Mouse (Mus musculus) CH12.LX (cell line): Measurements from ENCODE around the gene Wdfy3. TPM values are rescaled to one million over a fixed set of nuclear protein-coding genes. Genes with fewer than 3 reads are reported as not detected.

Experiments used
- DNase-seq: peaks from one replicate; pipeline ENCODE4 v3.0.0-alpha.2; 2013; ENCODE audit errors: extremely low read depth
- H3K27ac ChIP-seq: 2 replicates; pipeline ENCODE4 v1.5.1; 2012; ENCODE audit warnings: low read depth, mild to moderate bottlenecking, control low read depth, moderate library complexity; ENCODE audit not compliant: insufficient read depth
- H3K27me3 ChIP-seq: replicated peaks from 2 replicates; pipeline ENCODE3; 2012; ENCODE audit warnings: inconsistent platforms
- H3K36me3 ChIP-seq, 2 experiments: replicated peaks in 1 of 2; 2 replicates each; pipeline versions ENCODE3 to v1.6.1; 2012; ENCODE audit warnings: inconsistent platforms in 1 of 2, low read length in 1 of 2, mild to moderate bottlenecking in 1 of 2, mixed read lengths in 1 of 2, moderate library complexity in 1 of 2; ENCODE audit not compliant: control insufficient read depth in 1 of 2, insufficient read depth in 1 of 2
- H3K4me1 ChIP-seq, 2 experiments: 2 replicates each; pipeline ENCODE4 v1.6.1; 2012; ENCODE audit warnings: inconsistent platforms in 1 of 2, moderate library complexity in 1 of 2; ENCODE audit not compliant: insufficient read depth in 2 of 2, control insufficient read depth in 1 of 2
- H3K4me2 ChIP-seq: 2 replicates; pipeline ENCODE4 v1.6.1; 2012; ENCODE audit warnings: low read depth, mild to moderate bottlenecking, control low read depth; ENCODE audit not compliant: poor library complexity, insufficient read depth, severe bottlenecking
- H3K4me3 ChIP-seq, 3 experiments: fragments of 150-350 bp in 1 of 3; sonication (generic) in 1 of 3; replicated peaks in 1 of 3; 2 replicates each; pipeline versions ENCODE3 to v1.5.1; 2011 to 2012; ENCODE audit warnings: low read depth in 2 of 3, low read length in 2 of 3, mild to moderate bottlenecking in 2 of 3, moderate library complexity in 2 of 3, control low read depth in 1 of 3, improper control_type of control experiment in 1 of 3, inconsistent platforms in 1 of 3, mixed read lengths in 1 of 3; ENCODE audit not compliant: poor library complexity in 1 of 3
- H3K79me2 ChIP-seq: replicated peaks from 2 replicates; pipeline ENCODE4 v1.6.1; 2012; ENCODE audit warnings: mild to moderate bottlenecking, moderate library complexity; ENCODE audit not compliant: control insufficient read depth, poor library complexity, insufficient read depth, severe bottlenecking; ENCODE audit errors: extremely low read depth
- H3K9ac ChIP-seq: 2 replicates; pipeline ENCODE4 v1.6.1; 2012; ENCODE audit warnings: low read depth, mild to moderate bottlenecking, control low read depth, moderate library complexity; ENCODE audit not compliant: insufficient read depth
- H3K9me3 ChIP-seq: replicated peaks from 2 replicates; pipeline ENCODE3; 2012; ENCODE audit warnings: low read length, inconsistent platforms, mixed read lengths
- BHLHE40 ChIP-seq: IDR thresholded peaks from 2 replicates; pipeline ENCODE4 v1.6.1; 2011; ENCODE audit warnings: mild to moderate bottlenecking, low read depth, low read length, improper control_type of control experiment
- CHD1 ChIP-seq: IDR thresholded peaks from 2 replicates; pipeline ENCODE4 v1.6.1; 2012; ENCODE audit warnings: low read depth, low read length, improper control_type of control experiment, inconsistent platforms
- E2F4 ChIP-seq: IDR thresholded peaks from 2 replicates; pipeline ENCODE4 v1.6.1; 2011; ENCODE audit warnings: low read depth, low read length, improper control_type of control experiment; ENCODE audit not compliant: insufficient replicate concordance
- KAT2A ChIP-seq: IDR thresholded peaks from 2 replicates; pipeline ENCODE4 v1.6.1; 2012; ENCODE audit warnings: low read length, improper control_type of control experiment, inconsistent platforms; ENCODE audit not compliant: insufficient replicate concordance
- MYC ChIP-seq: IDR thresholded peaks from 2 replicates; pipeline ENCODE4 v1.6.1; 2011; ENCODE audit warnings: low read depth, mild to moderate bottlenecking, improper control_type of control experiment, low read length
- NELFE ChIP-seq: IDR thresholded peaks from 2 replicates; pipeline ENCODE4 v1.6.1; 2011; ENCODE audit warnings: low read depth, low read length, improper control_type of control experiment
- POLR2A ChIP-seq: IDR thresholded peaks from 2 replicates; pipeline ENCODE4 v1.6.1; 2011; ENCODE audit warnings: low read depth, mild to moderate bottlenecking, improper control_type of control experiment, low read length
- SIN3A ChIP-seq: IDR thresholded peaks from 2 replicates; pipeline ENCODE4 v1.6.1; 2012; ENCODE audit warnings: low read length, improper control_type of control experiment, inconsistent platforms
- dilution Hi-C: fragments of 300-500 bp; cut with MboI; formaldehyde crosslinking; loops from 2 replicates; pipeline ENCODE4 v1.14.3; 2020; ENCODE audit warnings: low sequenced_read_pairs; ENCODE audit not compliant: extremely low pct_unique_long_range_greater_than_20kb, extremely low pct_ligation_motif_present
- in situ Hi-C: fragments of 300-500 bp; cut with MboI; formaldehyde crosslinking; loops from 3 replicates; pipeline ENCODE4 v1.14.3; 2019; ENCODE audit warnings: low sequenced_read_pairs, low pct_ligation_motif_present, low pct_unique_long_range_greater_than_20kb, mixed read lengths
- polyA plus RNA-seq: library from polyadenylated mRNA; unstranded; fragments of >175 nt; gene quantifications from 2 replicates; pipeline ENCODE4 v1.2.1, GENCODE M21; 2012; ENCODE audit warnings: low read depth; ENCODE audit not compliant: insufficient read length
- total RNA-seq, 2 experiments: library from RNA; depleted of rRNA; stranded (reverse); fragments of 300-350 nt in 1 of 2; fragments of >200 nt in 1 of 2; gene quantifications; 2 replicates each; pipeline ENCODE4 v1.2.3; 2012 to 2014

The Wdfy3 gene
- total and polyA plus RNA-seq, 3 experiments = not detected

DNA sequence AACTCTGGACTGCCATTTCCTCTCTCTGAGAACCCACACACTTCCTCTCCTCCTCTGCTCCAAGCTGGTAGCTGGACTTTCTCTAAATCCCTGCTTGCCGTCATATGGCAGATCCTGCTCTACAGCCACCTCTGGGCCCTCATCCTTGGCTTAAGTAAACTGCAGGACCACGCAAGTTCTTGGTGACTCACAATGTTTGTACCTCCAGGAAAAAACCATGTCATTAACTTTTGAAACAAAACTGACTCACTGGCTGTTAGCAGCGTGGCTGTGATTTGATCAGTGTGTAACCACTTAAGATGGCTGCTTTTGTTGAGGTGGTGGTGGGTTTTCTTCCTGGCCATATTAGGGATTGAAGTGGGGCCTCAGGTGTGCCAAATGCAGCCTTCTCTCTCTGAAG is 285.4 kb downstream of the Wdfy3 start:
- Histone ChIP-seq H3K27me3 (no peaks in the 10 kb centered on the region), H3K79me2 (no peaks in the 10 kb centered on the region), H3K4me1 (no peaks in the 10 kb centered on the region), H3K9me3 (peaks cover 80% of the 10 kb centered on the region), H3K27ac (no peak overlapping the region), H3K4me2 (no peak overlapping the region), H3K4me3 (no peak overlapping the region), H3K9ac (no peak overlapping the region), H3K36me3 (no peaks in the 10 kb centered on the region)
- dilution Hi-C loops = no loop called here
- DNase-seq = no peak
- no peak for TF ChIP-seq NELFE
- no peak for TF ChIP-seq SIN3A
- TF ChIP-seq POLR2A = no peak
- no peak for TF ChIP-seq KAT2A
- no peak for TF ChIP-seq MYC
- no peak for TF ChIP-seq BHLHE40
- no peak for TF ChIP-seq E2F4
- TF ChIP-seq CHD1 = no peak
- in situ Hi-C loops = no loop called here
